Mouse (Mus musculus) hindbrain, embryonic 14.5 days (tissue): ENCODE data around the gene Msl1. TPM values are rescaled to one million over a fixed set of nuclear protein-coding genes. Genes with fewer than 3 reads are reported as not detected.
A peak's percentile ranks its signal among the peaks of the same experiment; 100 is the strongest.

ENCODE experiments used
- ATAC-seq: fragments of 200-750 bp; cut with Nextera tagmentation; 2 replicates; pipeline ENCODE4 v1.8.0; 2017; ENCODE audit warnings: moderate number of reproducible peaks, mild to moderate bottlenecking, moderate TSS enrichment, moderate library complexity; ENCODE audit not compliant: low FRiP score
- DNase-seq: peaks from one replicate; pipeline ENCODE4 v3.0.0-alpha.2; 2015; ENCODE audit warnings: low spot score
- H3K27ac ChIP-seq: fragments of 300-500 bp; sonication (generic); 2 replicates; pipeline ENCODE4 v1.5.1; 2014; ENCODE audit warnings: mild to moderate bottlenecking, moderate library complexity
- H3K27me3 ChIP-seq: fragments of 300-500 bp; sonication (generic); 2 replicates; pipeline ENCODE4 v1.6.1; 2014; ENCODE audit warnings: mild to moderate bottlenecking, low read length, mixed read lengths; ENCODE audit not compliant: control insufficient read depth, insufficient read depth
- H3K36me3 ChIP-seq: fragments of 300-500 bp; sonication (generic); replicated peaks from 2 replicates; pipeline ENCODE4 v1.6.1; 2014; ENCODE audit not compliant: control insufficient read depth, insufficient read depth
- H3K4me1 ChIP-seq: fragments of 300-500 bp; sonication (generic); replicated peaks from 2 replicates; pipeline ENCODE4 v1.6.1; 2014; ENCODE audit warnings: antibody characterized with exemption, low read length, mixed read lengths; ENCODE audit not compliant: control insufficient read depth, insufficient read depth
- H3K4me2 ChIP-seq: fragments of 300-500 bp; sonication (generic); replicated peaks from 2 replicates; pipeline ENCODE4 v1.6.1; 2014; ENCODE audit warnings: mild to moderate bottlenecking, moderate library complexity
- H3K4me3 ChIP-seq: fragments of 300-500 bp; sonication (generic); replicated peaks from 2 replicates; pipeline ENCODE4 v1.5.1; 2014; ENCODE audit warnings: mild to moderate bottlenecking, low read length
- H3K9ac ChIP-seq: fragments of 300-500 bp; sonication (generic); 2 replicates; pipeline ENCODE4 v1.6.1; 2014
- H3K9me3 ChIP-seq: fragments of 300-500 bp; sonication (generic); 2 replicates; pipeline ENCODE4 v1.6.1; 2016; ENCODE audit warnings: low read length; ENCODE audit not compliant: control insufficient read depth
- WGBS: fragments of 180-500 bp; shearing (Covaris S2); extraction: QIAGEN DNeasy Blood & Tissue Kit; methylation state at CpG from one replicate; pipeline ENCODE4 v1.1.7; 2014; 5-methylcytosine and 5-hydroxymethylcytosine counted together
- polyA plus RNA-seq: library from polyadenylated mRNA; unstranded; fragments of >200 nt; fragmentation: Nextera tagmentation; extraction: Ambion mirVana; gene quantifications from 2 replicates; pipeline ENCODE4 v1.2.1, GENCODE M21; 2014

Gene Msl1
- polyA plus RNA-seq, 1 experiment from 2014 or later, result 23.6 TPM

GRCm38 (mm10) chr11:98829875-98830274 lies 34.6 kb downstream of the Msl1 start:
- ATAC-seq, result no peak
- H3K36me3 ChIP-seq, result peaks cover 97% of the 10 kb centered on the region
- H3K4me1 ChIP-seq, result no peaks in the 10 kb centered on the region

GRCm38 (mm10) chr11:98835296-98835695 lies 40.0 kb downstream of the Msl1 start:
- no peak overlapping the region for H3K9ac ChIP-seq
- ATAC-seq, result no peak
- WGBS, result 40% methylated on average over 5 of the region's 5 CpGs
- H3K27me3 ChIP-seq, result no peaks in the 10 kb centered on the region; the same call in 1 of the 2 replicates
- H3K27ac ChIP-seq, result no peak overlapping the region
- DNase-seq, result no peak
- no peak overlapping the region for H3K4me2 ChIP-seq
- no peaks in the 10 kb centered on the region for H3K9me3 ChIP-seq
- peaks cover 23% of the 10 kb centered on the region for H3K4me1 ChIP-seq
- H3K4me3 ChIP-seq, result no peak overlapping the region
- peaks cover 47% of the 10 kb centered on the region for H3K36me3 ChIP-seq

More at GRCm38 (mm10) chr11:98829875-98830274, 34.6 kb downstream of the Msl1 start:
- no peaks in the 10 kb centered on the region for H3K27me3 ChIP-seq
- no peak overlapping the region for H3K9ac ChIP-seq
- H3K4me3 ChIP-seq, result no peak overlapping the region
- H3K9me3 ChIP-seq, result no peaks in the 10 kb centered on the region
- no peak overlapping the region for H3K4me2 ChIP-seq
- WGBS, result 79% methylated on average over 4 of the region's 4 CpGs
- no peak overlapping the region for H3K27ac ChIP-seq
- DNase-seq, result no peak

DNA sequence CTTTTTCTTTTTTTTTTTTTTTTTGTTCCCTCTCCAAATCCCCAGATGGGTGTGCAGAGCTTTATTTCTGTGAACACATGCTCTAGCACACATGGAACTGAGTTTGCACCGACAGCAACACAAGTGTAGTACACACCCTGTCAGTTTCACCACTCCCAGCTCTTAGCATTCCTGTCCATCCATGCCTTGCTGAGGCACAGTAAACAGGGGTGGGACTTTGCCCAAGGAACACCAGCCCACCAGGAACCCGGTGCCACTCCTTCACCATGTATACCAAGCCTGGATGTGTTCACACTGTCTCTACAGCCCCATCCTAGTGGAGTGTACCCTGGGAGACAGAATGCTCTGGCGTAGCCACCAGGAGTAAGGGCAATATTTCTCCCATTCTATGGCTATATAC lies 40.4 kb downstream of the Msl1 start:
- Histone ChIP-seq H3K4me1 (peaks cover 23% of the 10 kb centered on the region), H3K4me3 (no peak overlapping the region), H3K4me2 (no peak overlapping the region), H3K27ac (no peak overlapping the region), H3K27me3 (no peaks in the 10 kb centered on the region; the same call in 1 of the 2 replicates), H3K36me3 (peaks cover 43% of the 10 kb centered on the region), H3K9me3 (no peaks in the 10 kb centered on the region), H3K9ac (no peak overlapping the region)
- DNase-seq (no peak), ATAC-seq (no peak)
- 70% methylated on average over 3 of the region's 3 CpGs for WGBS

DNA sequence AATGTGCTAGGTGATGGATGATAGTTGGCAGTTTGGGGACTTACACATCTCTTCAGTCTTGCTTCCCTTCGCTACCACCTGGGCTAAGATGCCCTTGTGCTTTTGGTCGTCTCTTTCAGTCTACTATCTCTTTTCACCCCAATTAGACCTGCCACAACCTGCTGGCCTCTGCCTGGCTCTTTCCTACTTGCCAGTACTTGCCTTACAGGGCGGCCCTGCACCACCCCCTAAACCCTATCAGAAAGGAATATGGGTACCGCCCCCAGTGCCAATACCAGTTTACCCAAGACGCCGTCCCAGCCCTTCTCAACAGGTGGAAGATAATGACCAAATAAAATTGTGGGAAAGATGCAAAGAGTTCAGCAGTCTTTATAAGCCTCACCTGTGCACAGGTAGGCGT lies 40.8 kb downstream of the Msl1 start:
- Histone ChIP-seq H3K27ac (no peak overlapping the region), H3K4me1 (peaks cover 23% of the 10 kb centered on the region), H3K4me3 (peak overlapping the region; percentile 82), H3K9ac (no peak overlapping the region), H3K27me3 (no peaks in the 10 kb centered on the region; the same call in 1 of the 2 replicates), H3K4me2 (peak overlapping the region; percentile 97), H3K9me3 (no peaks in the 10 kb centered on the region), H3K36me3 (peaks cover 39% of the 10 kb centered on the region)
- DNase-seq (no peak), ATAC-seq (peak; percentile 25; the same call in 1 of the 2 replicates)
- WGBS, result 24% methylated on average over 7 of the region's 7 CpGs

DNA sequence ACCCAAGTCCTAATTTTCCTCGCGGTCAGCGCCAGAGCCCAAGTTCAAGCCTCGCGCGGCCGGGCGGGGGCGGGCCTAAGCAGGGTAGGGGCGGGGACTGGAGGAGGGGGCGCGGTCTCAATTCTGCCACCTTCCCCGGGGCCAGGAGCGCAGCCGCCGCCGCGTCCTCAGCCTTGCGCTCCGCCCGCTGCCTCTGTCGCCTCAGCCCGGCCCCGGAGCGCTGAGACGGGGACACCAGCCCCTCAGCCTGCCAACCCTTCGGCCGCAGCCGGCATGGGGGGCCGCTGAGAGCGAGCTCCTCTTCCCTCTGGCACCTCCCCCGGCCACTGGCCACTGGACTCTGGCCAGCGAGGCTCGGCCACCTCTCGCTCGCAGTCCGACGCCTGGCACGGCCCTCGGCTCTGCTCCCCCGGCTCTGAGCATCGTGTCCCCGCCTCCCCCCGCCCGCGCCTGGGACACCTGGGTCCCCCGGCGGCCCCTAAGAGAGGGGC lies 41.4 kb downstream of the Msl1 start, which contains the start of gene Rapgefl1:
Gene Rapgefl1, plus strand, starts transcription at position 135 of the 491 bp plus-strand sequence.
- peak within 1 kb of the TSS; percentile 76 for H3K9ac ChIP-seq
- H3K4me2 ChIP-seq, result peak within 1 kb of the TSS; percentile 97
- no peaks in the 10 kb centered on the region for H3K9me3 ChIP-seq
- under 1% methylated on average over 34 of the region's 48 CpGs for WGBS
- H3K27ac ChIP-seq, result peak within 1 kb of the TSS; percentile 65
- peaks cover 33% of the 10 kb centered on the region for H3K36me3 ChIP-seq
- DNase-seq (peak; percentile 75), ATAC-seq (peak; percentile 89)
- no peaks in the 10 kb centered on the region; the same call in 1 of the 2 replicates for H3K27me3 ChIP-seq
- peaks cover 23% of the 10 kb centered on the region for H3K4me1 ChIP-seq
- peak within 1 kb of the TSS; percentile 82 for H3K4me3 ChIP-seq

- under 1% methylated on average over 22 of the region's 29 CpGs for WGBS
- Histone ChIP-seq H3K36me3 (peaks cover 27% of the 10 kb centered on the region), H3K4me1 (peaks cover 23% of the 10 kb centered on the region), H3K27me3 (no peaks in the 10 kb centered on the region; the same call in 1 of the 2 replicates), H3K27ac (peak overlapping the region; percentile 65; the same call in 1 of the 2 replicates), H3K9me3 (no peaks in the 10 kb centered on the region), H3K4me2 (peak overlapping the region; percentile 97), H3K4me3 (peak overlapping the region; percentile 82), H3K9ac (peak overlapping the region; percentile 76)
- ATAC-seq (peak; percentile 57), DNase-seq (no peak)
Measured at GRCm38 (mm10) chr11:98837231-98837704, 42.0 kb downstream of the Msl1 start.

DNA sequence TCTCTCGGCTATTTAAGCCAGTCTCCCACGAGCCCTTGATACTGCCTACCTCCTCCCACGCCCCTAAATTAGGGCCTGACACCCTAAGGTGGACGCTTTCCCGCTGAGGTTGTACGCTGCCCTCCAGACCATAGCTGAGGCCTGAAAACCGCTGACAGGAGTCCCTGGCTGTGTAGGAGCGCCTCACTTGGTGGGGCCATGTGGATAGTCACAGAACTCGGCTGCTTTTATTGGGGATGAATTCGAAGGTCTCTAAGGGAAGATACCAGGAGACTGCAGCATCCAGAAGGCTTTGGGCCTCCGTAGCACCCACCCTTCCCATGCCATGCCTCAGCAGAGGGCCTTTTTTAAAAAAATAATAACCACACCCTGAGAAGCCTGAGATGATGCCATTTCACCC lies 42.6 kb downstream of the Msl1 start:
- no peak overlapping the region for H3K27ac ChIP-seq

DNA sequence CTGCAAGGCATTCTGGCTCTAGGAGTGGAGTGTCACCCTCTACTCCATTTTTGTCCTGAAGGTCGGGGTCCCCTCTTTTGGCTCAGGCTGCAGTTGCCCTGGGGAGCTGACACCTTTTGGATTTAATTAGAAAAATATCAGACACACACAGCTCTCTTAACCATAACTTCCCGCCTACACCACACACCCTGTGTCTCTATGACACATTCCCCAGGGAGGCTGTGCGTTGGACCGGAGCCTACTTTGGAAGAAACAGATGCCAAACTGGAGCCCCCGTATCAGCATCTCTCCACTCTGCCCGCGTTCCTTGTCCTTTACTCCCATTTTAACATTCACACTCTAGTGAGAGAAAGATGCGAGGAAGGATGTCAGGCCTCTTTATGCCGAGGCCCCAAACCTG lies 43.2 kb downstream of the Msl1 start:
- DNase-seq, result no peak
- H3K4me2 ChIP-seq, result peak overlapping the region; percentile 97
- no peak overlapping the region for H3K27ac ChIP-seq
- H3K4me1 ChIP-seq, result peaks cover 23% of the 10 kb centered on the region
- no peaks in the 10 kb centered on the region; the same call in 1 of the 2 replicates for H3K27me3 ChIP-seq
- ATAC-seq, result no peak
- H3K4me3 ChIP-seq, result 0 out of 2 replicates have a peak overlapping the region, but pooled peaks have one; percentile 82
- WGBS, result 63% methylated on average over 9 of the region's 9 CpGs
- no peaks in the 10 kb centered on the region for H3K9me3 ChIP-seq
- no peak overlapping the region for H3K9ac ChIP-seq
- peaks cover 15% of the 10 kb centered on the region for H3K36me3 ChIP-seq

More for the DNA sequence above, 42.6 kb downstream of the Msl1 start:
- ATAC-seq, result no peak
- H3K27me3 ChIP-seq, result no peaks in the 10 kb centered on the region; the same call in 1 of the 2 replicates
- H3K9ac ChIP-seq, result peak overlapping the region; percentile 76
- peak overlapping the region; percentile 82 for H3K4me3 ChIP-seq
- no peak for DNase-seq
- 50% methylated on average over 11 of the region's 11 CpGs for WGBS
- H3K9me3 ChIP-seq, result no peaks in the 10 kb centered on the region
- H3K36me3 ChIP-seq, result peaks cover 21% of the 10 kb centered on the region
- H3K4me1 ChIP-seq, result peaks cover 23% of the 10 kb centered on the region
- H3K4me2 ChIP-seq, result peak overlapping the region; percentile 97

GRCm38 (mm10) chr11:98839402-98839801 lies 44.1 kb downstream of the Msl1 start:
- H3K4me2 ChIP-seq, result no peak overlapping the region
- no peaks in the 10 kb centered on the region for H3K9me3 ChIP-seq
- H3K27ac ChIP-seq, result no peak overlapping the region
- peaks cover 6% of the 10 kb centered on the region for H3K36me3 ChIP-seq
- 50% methylated on average over 6 of the region's 6 CpGs for WGBS
- ATAC-seq, result no peak
- no peak for DNase-seq
- H3K27me3 ChIP-seq, result no peaks in the 10 kb centered on the region; the same call in 1 of the 2 replicates
- H3K4me3 ChIP-seq, result no peak overlapping the region
- H3K9ac ChIP-seq, result no peak overlapping the region
- H3K4me1 ChIP-seq, result peaks cover 23% of the 10 kb centered on the region
